Mouse (Mus musculus): ENCODE measurements around the gene Zfp12.

GRCm38 (mm10) chr5:143284762-143285161 is 49.8 kb downstream of the Zfp12 start:
- TF ChIP-seq CTCF (IDR thresholded peaks at IDR 0.05; ENCODE audit: low read depth, low read length), result peak; percentile 78
- TF ChIP-seq POLR2A (IDR thresholded peaks at IDR 0.05; ENCODE audit: insufficient read depth, low read length), result no peak
